Mouse (Mus musculus): ENCODE measurements around the gene Car15. TPM values are rescaled to one million over a fixed set of nuclear protein-coding genes. Genes with fewer than 3 reads are reported as not detected.

Car15 gene
- total RNA-seq, 1 experiment: 2.4 TPM

DNA sequence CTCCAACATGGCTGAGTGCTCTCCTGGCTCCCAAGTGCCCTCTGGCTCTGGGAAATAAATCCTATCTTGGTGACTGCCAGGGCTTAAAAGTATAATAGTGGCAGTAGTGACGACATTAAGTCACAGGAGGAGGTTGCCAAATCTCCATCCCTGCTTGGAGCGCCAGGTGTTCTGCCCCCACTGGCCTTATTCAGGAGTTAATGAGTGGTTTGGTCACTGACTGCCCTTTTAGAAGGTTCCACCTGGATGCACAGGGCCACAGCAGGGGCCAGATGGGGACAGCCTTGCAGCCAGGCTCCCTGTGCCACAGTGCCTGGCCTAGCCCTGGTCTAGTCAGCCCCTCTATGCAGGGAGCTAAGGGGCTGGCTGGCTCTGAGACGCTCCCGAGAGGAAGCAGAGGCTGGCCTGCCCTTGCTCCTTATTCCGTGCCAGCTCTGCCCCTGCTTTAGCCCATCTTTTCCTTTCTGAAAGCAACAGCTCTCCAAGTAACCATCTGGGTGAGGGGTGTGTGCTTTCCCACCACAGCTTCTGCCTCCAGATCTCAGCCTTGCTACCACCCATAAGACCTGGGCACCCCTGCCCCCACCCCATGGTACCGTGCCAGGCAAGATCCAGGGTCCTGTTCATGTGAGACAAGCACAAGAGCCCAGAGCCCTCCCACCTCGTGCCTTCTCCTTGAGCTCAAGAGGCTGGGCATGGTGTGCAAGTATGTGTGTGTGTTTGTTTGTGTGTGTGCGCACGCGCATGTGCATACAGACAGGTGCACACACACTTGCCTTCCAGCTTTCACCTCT lies 7.6 kb downstream of the Car15 start:
- in situ Hi-C loops (cut with MboI; ENCODE audit: low sequenced_read_pairs in 2 of 2, unreplicated experiment in 2 of 2): no loop called here

DNA sequence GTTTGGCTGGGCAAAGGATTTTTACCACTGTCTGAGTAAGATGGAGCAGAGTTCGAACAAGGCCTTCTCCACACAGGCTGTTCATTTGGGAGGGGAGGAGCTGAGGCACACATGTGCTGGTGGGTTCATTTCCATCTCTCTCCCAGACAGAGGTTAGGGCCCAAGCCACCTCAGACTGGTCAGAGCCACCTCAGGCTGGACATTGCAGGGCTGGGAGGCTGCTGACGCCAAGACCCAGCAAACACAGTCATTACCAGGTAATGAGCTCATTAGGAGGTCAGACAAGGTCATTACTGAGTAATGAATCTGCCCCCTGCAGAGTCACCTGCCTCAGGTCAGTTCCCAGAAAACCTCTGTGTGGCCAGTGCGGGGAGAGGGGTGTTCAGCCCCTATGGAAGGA lies 9.3 kb downstream of the Car15 start:
- H3K4me1 ChIP-seq (ENCODE audit: control insufficient read depth in 2 of 2, insufficient read depth in 2 of 2, low read length in 2 of 2, poor library complexity in 1 of 2): peaks cover 0 to 2% of the 10 kb centered on the region in 2 experiments; a peak in 1 of 4 replicates
- no peaks in the 10 kb centered on the region for H3K36me3 ChIP-seq (ENCODE audit: control insufficient read depth, insufficient read depth, low read length, poor library complexity, severe bottlenecking)
- no peak overlapping the region for H3K4me3 ChIP-seq (ENCODE audit: insufficient read depth in 1 of 2, low read depth in 1 of 2, low read length in 2 of 2, poor library complexity in 1 of 2, severe bottlenecking in 1 of 2)
- in situ Hi-C loops (cut with MboI; ENCODE audit: low sequenced_read_pairs in 2 of 2, unreplicated experiment in 2 of 2): no loop called here
- TF ChIP-seq ZC3H11A (IDR thresholded peaks at IDR 0.05; ENCODE audit: borderline replicate concordance, low read depth, low read length) (no peak), CHD2 (IDR thresholded peaks at IDR 0.05; ENCODE audit: low read depth, low read length) (no peak), HCFC1 (IDR thresholded peaks at IDR 0.05; ENCODE audit: borderline replicate concordance, insufficient read depth, low read length) (no peak), MAFK (IDR thresholded peaks at IDR 0.05; ENCODE audit: insufficient read depth, low read depth, low read length) (no peak), ZNF384 (IDR thresholded peaks at IDR 0.05; ENCODE audit: low read depth, low read length) (no peak)
- no peak overlapping the region for H3K9ac ChIP-seq (ENCODE audit: insufficient read depth, low read depth, low read length, poor library complexity, severe bottlenecking)
- no peak for DNase-seq (ENCODE audit: low read depth, low spot score)
- H3K27ac ChIP-seq (ENCODE audit: insufficient read depth, low read depth, low read length, poor library complexity, severe bottlenecking): no peak overlapping the region
- no peaks in the 10 kb centered on the region for H3K9me3 ChIP-seq (ENCODE audit: control insufficient read depth, insufficient read depth, low read depth, low read length)

More for the DNA sequence above, 7.6 kb downstream of the Car15 start:
- no peak overlapping the region for H3K27ac ChIP-seq (ENCODE audit: insufficient read depth, low read depth, low read length, poor library complexity, severe bottlenecking)
- peaks cover 0 to 2% of the 10 kb centered on the region in 2 experiments; a peak in 1 of 4 replicates for H3K4me1 ChIP-seq (ENCODE audit: control insufficient read depth in 2 of 2, insufficient read depth in 2 of 2, low read length in 2 of 2, poor library complexity in 1 of 2)
- DNase-seq (ENCODE audit: low read depth, low spot score): no peak
- no peak overlapping the region for H3K9ac ChIP-seq (ENCODE audit: insufficient read depth, low read depth, low read length, poor library complexity, severe bottlenecking)
- H3K9me3 ChIP-seq (ENCODE audit: control insufficient read depth, insufficient read depth, low read depth, low read length): no peaks in the 10 kb centered on the region
- TF ChIP-seq ZC3H11A (IDR thresholded peaks at IDR 0.05; ENCODE audit: borderline replicate concordance, low read depth, low read length) (no peak), ZNF384 (IDR thresholded peaks at IDR 0.05; ENCODE audit: low read depth, low read length) (no peak), HCFC1 (IDR thresholded peaks at IDR 0.05; ENCODE audit: borderline replicate concordance, insufficient read depth, low read length) (no peak)
- no peaks in the 10 kb centered on the region for H3K36me3 ChIP-seq (ENCODE audit: control insufficient read depth, insufficient read depth, low read length, poor library complexity, severe bottlenecking)
- H3K4me3 ChIP-seq (ENCODE audit: insufficient read depth in 1 of 2, low read depth in 1 of 2, low read length in 2 of 2, poor library complexity in 1 of 2, severe bottlenecking in 1 of 2): no peak overlapping the region

DNA sequence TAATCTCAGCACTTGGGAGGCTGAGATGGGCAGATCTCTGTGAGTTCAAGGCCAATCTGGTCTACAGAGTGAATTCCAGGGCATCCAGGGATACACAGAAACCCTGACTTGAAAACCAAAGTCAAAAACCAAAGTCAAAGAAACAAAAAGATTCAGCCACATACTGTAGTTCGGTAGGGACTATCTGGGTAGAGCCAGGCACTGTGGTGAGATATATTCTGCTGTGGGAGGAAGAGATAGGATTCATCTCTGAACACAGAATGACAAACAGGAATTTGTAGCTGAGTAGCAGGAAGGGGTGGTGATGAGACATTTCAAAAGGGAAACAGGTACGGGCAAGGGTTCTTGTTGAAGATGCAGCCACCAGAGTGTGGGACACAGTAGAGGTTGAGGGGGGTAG lies 9.9 kb downstream of the Car15 start:
- in situ Hi-C loops (cut with MboI; ENCODE audit: low sequenced_read_pairs in 2 of 2, unreplicated experiment in 2 of 2): no loop called here
- Histone ChIP-seq H3K4me1 (ENCODE audit: control insufficient read depth in 2 of 2, insufficient read depth in 2 of 2, low read length in 2 of 2, poor library complexity in 1 of 2) (peaks cover 0 to 2% of the 10 kb centered on the region in 2 experiments; a peak in 1 of 4 replicates), H3K9me3 (ENCODE audit: control insufficient read depth, insufficient read depth, low read depth, low read length) (no peaks in the 10 kb centered on the region), H3K27ac (ENCODE audit: insufficient read depth, low read depth, low read length, poor library complexity, severe bottlenecking) (no peak overlapping the region), H3K9ac (ENCODE audit: insufficient read depth, low read depth, low read length, poor library complexity, severe bottlenecking) (no peak overlapping the region), H3K4me3 (ENCODE audit: insufficient read depth in 1 of 2, low read depth in 1 of 2, low read length in 2 of 2, poor library complexity in 1 of 2, severe bottlenecking in 1 of 2) (no peak overlapping the region), H3K36me3 (ENCODE audit: control insufficient read depth, insufficient read depth, low read length, poor library complexity, severe bottlenecking) (no peaks in the 10 kb centered on the region)
- no peak for DNase-seq (ENCODE audit: low read depth, low spot score)
- TF ChIP-seq ZNF384 (IDR thresholded peaks at IDR 0.05; ENCODE audit: low read depth, low read length) (no peak), HCFC1 (IDR thresholded peaks at IDR 0.05; ENCODE audit: borderline replicate concordance, insufficient read depth, low read length) (no peak), ZC3H11A (IDR thresholded peaks at IDR 0.05; ENCODE audit: borderline replicate concordance, low read depth, low read length) (no peak), CHD2 (IDR thresholded peaks at IDR 0.05; ENCODE audit: low read depth, low read length) (no peak), MAFK (IDR thresholded peaks at IDR 0.05; ENCODE audit: insufficient read depth, low read depth, low read length) (no peak)

DNA sequence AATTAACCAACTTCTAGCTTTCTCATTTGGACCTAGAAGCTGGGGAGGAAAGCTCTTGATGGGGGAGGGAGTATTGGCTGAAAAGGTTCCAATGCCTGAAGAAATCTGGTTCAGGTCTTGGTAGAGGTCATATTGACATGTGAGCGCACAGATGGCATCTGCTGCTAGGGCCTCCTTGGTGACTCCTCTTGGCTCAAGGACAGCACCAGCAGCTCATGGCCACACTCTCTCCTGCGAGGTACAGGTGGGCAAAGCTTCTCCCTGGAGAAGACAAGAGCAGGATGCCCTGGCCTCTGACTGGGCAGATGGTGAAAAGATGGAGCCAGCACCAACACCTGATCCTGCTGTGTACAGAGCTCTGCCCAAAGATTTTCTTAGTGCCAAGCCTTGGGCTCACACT lies 11.7 kb downstream of the Car15 start:
- peaks cover 0 to 2% of the 10 kb centered on the region in 2 experiments; a peak in 1 of 4 replicates for H3K4me1 ChIP-seq (ENCODE audit: control insufficient read depth in 2 of 2, insufficient read depth in 2 of 2, low read length in 2 of 2, poor library complexity in 1 of 2)
- H3K9me3 ChIP-seq (ENCODE audit: control insufficient read depth, insufficient read depth, low read depth, low read length): no peaks in the 10 kb centered on the region
- H3K27ac ChIP-seq (ENCODE audit: insufficient read depth, low read depth, low read length, poor library complexity, severe bottlenecking): no peak overlapping the region
- TF ChIP-seq CHD2 (IDR thresholded peaks at IDR 0.05; ENCODE audit: low read depth, low read length) (no peak), HCFC1 (IDR thresholded peaks at IDR 0.05; ENCODE audit: borderline replicate concordance, insufficient read depth, low read length) (no peak), MAFK (IDR thresholded peaks at IDR 0.05; ENCODE audit: insufficient read depth, low read depth, low read length) (no peak), ZNF384 (IDR thresholded peaks at IDR 0.05; ENCODE audit: low read depth, low read length) (no peak), ZC3H11A (IDR thresholded peaks at IDR 0.05; ENCODE audit: borderline replicate concordance, low read depth, low read length) (no peak)
- DNase-seq (ENCODE audit: low read depth, low spot score): no peak
- no peaks in the 10 kb centered on the region for H3K36me3 ChIP-seq (ENCODE audit: control insufficient read depth, insufficient read depth, low read length, poor library complexity, severe bottlenecking)
- in situ Hi-C loops (cut with MboI; ENCODE audit: low sequenced_read_pairs in 2 of 2, unreplicated experiment in 2 of 2): no loop called here
- H3K9ac ChIP-seq (ENCODE audit: insufficient read depth, low read depth, low read length, poor library complexity, severe bottlenecking): no peak overlapping the region
- no peak overlapping the region for H3K4me3 ChIP-seq (ENCODE audit: insufficient read depth in 1 of 2, low read depth in 1 of 2, low read length in 2 of 2, poor library complexity in 1 of 2, severe bottlenecking in 1 of 2)
